Mouse (Mus musculus): Measurements from ENCODE around the gene Bloc1s3. TPM values are rescaled to one million over a fixed set of nuclear protein-coding genes. Genes with fewer than 3 reads are reported as not detected.
"Not testable (repeated sequence)": the region's sequence is repeated elsewhere in the genome, so short reads cannot be mapped to it uniquely, and the experiment has no call there.

The Bloc1s3 gene
- total RNA-seq, 2 experiments from 2014 or later, result 1.7 to 1.9 TPM

- no peak for DNase-seq
Observed at GRCm38 (mm10) chr7:19517652-19518365, 9.6 kb upstream of the Bloc1s3 start, which contains the start of gene Nkpd1. Gene Nkpd1, plus strand, starts transcription at chr7:19517838.

GRCm38 (mm10) chr7:19512353-19512752, 4.2 kb upstream of the Bloc1s3 start:
- no peak for DNase-seq

- DNase-seq, result not testable (repeated sequence)
Observed at GRCm38 (mm10) chr7:19511934-19512333, 3.8 kb upstream of the Bloc1s3 start.

- DNase-seq, result no peak
Observed at GRCm38 (mm10) chr7:19509786-19510185, 1.6 kb upstream of the Bloc1s3 start.

GRCm38 (mm10) chr7:19508924-19509568, 879 bp upstream of the Bloc1s3 start:
- no peak for DNase-seq

GRCm38 (mm10) chr7:19507612-19507981, 570 bp downstream of the Bloc1s3 start:
- no peak for DNase-seq

- no peak for DNase-seq
Observed at GRCm38 (mm10) chr7:19506969-19507611, 1.1 kb downstream of the Bloc1s3 start.

GRCm38 (mm10) chr7:19506326-19506725, 1.8 kb downstream of the Bloc1s3 start:
- no peak for DNase-seq

- DNase-seq, result no peak
Observed at GRCm38 (mm10) chr7:19503481-19504068, 4.6 kb downstream of the Bloc1s3 start.

- DNase-seq, result no peak
Observed at GRCm38 (mm10) chr7:19501658-19502057, 6.5 kb downstream of the Bloc1s3 start.

GRCm38 (mm10) chr7:19500420-19501363, 7.5 kb downstream of the Bloc1s3 start:
- DNase-seq, result no peak

- DNase-seq, result no peak
Observed at GRCm38 (mm10) chr7:19498326-19498725, 9.8 kb downstream of the Bloc1s3 start.

- no peak for DNase-seq
Observed at GRCm38 (mm10) chr7:19496214-19496555, 12.0 kb downstream of the Bloc1s3 start.

- DNase-seq, result no peak
Observed at GRCm38 (mm10) chr7:19495521-19496213, 12.5 kb downstream of the Bloc1s3 start.

GRCm38 (mm10) chr7:19494751-19495474, 13.3 kb downstream of the Bloc1s3 start:
- DNase-seq, result no peak

- no peak for DNase-seq
Observed at GRCm38 (mm10) chr7:19491731-19492130, 16.4 kb downstream of the Bloc1s3 start.

- no peak for DNase-seq
Observed at GRCm38 (mm10) chr7:19489525-19489924, 18.6 kb downstream of the Bloc1s3 start.

- no peak for DNase-seq
Observed at GRCm38 (mm10) chr7:19486549-19486948, 21.6 kb downstream of the Bloc1s3 start.

- DNase-seq, result no peak
Observed at GRCm38 (mm10) chr7:19485488-19485887, 22.7 kb downstream of the Bloc1s3 start.

- no peak for DNase-seq
Observed at GRCm38 (mm10) chr7:19483281-19483680, 24.9 kb downstream of the Bloc1s3 start.
